Mouse (Mus musculus) kidney, embryonic 14.5 days (tissue): ENCODE measurements at regions not wholly inside any gene's neighbourhood (a gene's known extent, or its start where the extent isn't known, plus 50 kb on each side); places are given as distances from the start of the nearest gene placed in this dataset.

Experiments used
- ATAC-seq: fragments of 200-750 bp; cut with Nextera tagmentation; 2 replicates; pipeline ENCODE4 v1.8.0; 2017; ENCODE audit warnings: moderate number of reproducible peaks, mild to moderate bottlenecking, moderate TSS enrichment, moderate library complexity; ENCODE audit not compliant: low FRiP score, low TSS enrichment
- H3K27ac ChIP-seq: fragments of 300-500 bp; sonication (generic); 2 replicates; pipeline ENCODE4 v1.5.1; 2014; ENCODE audit warnings: low read depth, mild to moderate bottlenecking, low read length, moderate library complexity, mixed read lengths
- H3K27me3 ChIP-seq: fragments of 300-500 bp; sonication (generic); 2 replicates; pipeline ENCODE4 v1.6.1; 2014; ENCODE audit warnings: mild to moderate bottlenecking, low read length; ENCODE audit not compliant: control insufficient read depth, insufficient read depth
- H3K36me3 ChIP-seq: fragments of 300-500 bp; sonication (generic); 2 replicates; pipeline ENCODE4 v1.6.1; 2014; ENCODE audit warnings: low read length, mixed read lengths; ENCODE audit not compliant: control insufficient read depth, insufficient read depth
- H3K4me1 ChIP-seq: fragments of 300-500 bp; sonication (generic); 2 replicates; pipeline ENCODE4 v1.6.1; 2014; ENCODE audit warnings: low read length, mixed read lengths; ENCODE audit not compliant: control insufficient read depth, insufficient read depth
- H3K4me2 ChIP-seq: fragments of 300-500 bp; sonication (generic); replicated peaks from 2 replicates; pipeline ENCODE4 v1.6.1; 2014; ENCODE audit warnings: low read depth, mild to moderate bottlenecking, low read length
- H3K4me3 ChIP-seq: fragments of 300-500 bp; sonication (generic); 2 replicates; pipeline ENCODE4 v1.5.1; 2014; ENCODE audit warnings: mild to moderate bottlenecking, low read length
- H3K9ac ChIP-seq: fragments of 300-500 bp; sonication (generic); 2 replicates; pipeline ENCODE4 v1.6.1; 2014; ENCODE audit warnings: low read depth, mild to moderate bottlenecking, low read length, moderate library complexity
- H3K9me3 ChIP-seq: fragments of 300-500 bp; sonication (generic); 2 replicates; pipeline ENCODE4 v1.6.1; 2016; ENCODE audit warnings: low read length; ENCODE audit not compliant: control insufficient read depth
- WGBS: fragments of 180-500 bp; shearing (Covaris S2); extraction: QIAGEN DNeasy Blood & Tissue Kit; methylation state at CpG from one replicate; pipeline ENCODE4 v1.1.7; 2014; 5-methylcytosine and 5-hydroxymethylcytosine counted together

- H3K36me3 ChIP-seq: no peaks in the 10 kb centered on the region
- no peak overlapping the region for H3K9ac ChIP-seq
- no peak overlapping the region for H3K27ac ChIP-seq
- no peak overlapping the region for H3K4me3 ChIP-seq
- peaks cover 6% of the 10 kb centered on the region; the same call in 1 of the 2 replicates for H3K4me1 ChIP-seq
- peaks cover 5% of the 10 kb centered on the region; the same call in 1 of the 2 replicates for H3K9me3 ChIP-seq
- no peaks in the 10 kb centered on the region for H3K27me3 ChIP-seq
- 34% methylated on average over 13 of the region's 13 CpGs for WGBS
- ATAC-seq: no peak
- H3K4me2 ChIP-seq: no peak overlapping the region
Measured at GRCm38 (mm10) chr5:54178966-54179547, 180.8 kb downstream of the Stim2 start.

- Histone ChIP-seq H3K4me2 (no peak overlapping the region), H3K27ac (no peak overlapping the region), H3K27me3 (no peaks in the 10 kb centered on the region), H3K9me3 (no peaks in the 10 kb centered on the region), H3K9ac (no peak overlapping the region), H3K4me3 (no peak overlapping the region), H3K4me1 (peaks cover 6% of the 10 kb centered on the region; the same call in 1 of the 2 replicates), H3K36me3 (no peaks in the 10 kb centered on the region)
- ATAC-seq: no peak
- 64% methylated on average over 2 of the region's 2 CpGs for WGBS
Measured at GRCm38 (mm10) chr5:54180192-54180611, 181.9 kb downstream of the Stim2 start.

- no peaks in the 10 kb centered on the region for H3K27me3 ChIP-seq
- H3K36me3 ChIP-seq: no peaks in the 10 kb centered on the region
- H3K4me1 ChIP-seq: peaks cover 6% of the 10 kb centered on the region; the same call in 1 of the 2 replicates
- no peak overlapping the region for H3K27ac ChIP-seq
- H3K9me3 ChIP-seq: no peaks in the 10 kb centered on the region
- WGBS: 65% methylated on average over 10 of the region's 10 CpGs
- ATAC-seq: no peak
- H3K4me2 ChIP-seq: no peak overlapping the region; the same call in 1 of the 2 replicates
- H3K9ac ChIP-seq: no peak overlapping the region
- H3K4me3 ChIP-seq: no peak overlapping the region
Measured at GRCm38 (mm10) chr5:54180640-54181326, 182.5 kb downstream of the Stim2 start.

DNA sequence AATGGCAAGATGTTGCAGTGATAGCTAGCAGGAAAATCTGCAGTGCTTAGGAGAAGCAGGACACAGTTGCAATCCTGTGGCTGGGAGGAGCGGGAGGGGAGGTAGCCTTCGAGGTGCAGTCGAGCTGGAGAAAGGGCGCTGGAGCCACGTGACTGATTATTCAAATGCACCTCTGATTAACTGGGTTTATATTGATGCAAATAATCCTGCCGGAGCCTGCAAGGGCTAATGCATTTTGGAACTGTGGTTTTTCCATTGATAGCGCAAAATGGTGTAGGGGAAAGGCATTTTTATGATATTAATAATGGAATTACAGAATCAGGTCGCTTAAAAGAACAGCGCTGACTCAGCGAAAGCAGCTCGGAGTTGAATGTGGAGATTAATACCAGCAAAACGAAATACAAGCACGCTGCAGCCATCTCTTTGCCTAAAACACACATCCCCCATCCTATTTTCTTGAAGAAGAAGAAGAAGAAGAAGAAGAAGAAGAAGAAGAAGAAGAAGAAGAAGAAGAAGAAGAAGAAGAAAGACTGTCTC, 183.1 kb downstream of the Stim2 start:
- no peak overlapping the region for H3K27ac ChIP-seq
- no peak overlapping the region for H3K4me3 ChIP-seq
- no peaks in the 10 kb centered on the region for H3K9me3 ChIP-seq
- no peak for ATAC-seq
- no peak overlapping the region for H3K9ac ChIP-seq
- peak overlapping the region; percentile 11; the same call in 1 of the 2 replicates for H3K4me2 ChIP-seq
- peaks cover 6% of the 10 kb centered on the region; the same call in 1 of the 2 replicates for H3K4me1 ChIP-seq
- H3K27me3 ChIP-seq: no peaks in the 10 kb centered on the region
- no peaks in the 10 kb centered on the region for H3K36me3 ChIP-seq
- WGBS: 33% methylated on average over 13 of the region's 13 CpGs

DNA sequence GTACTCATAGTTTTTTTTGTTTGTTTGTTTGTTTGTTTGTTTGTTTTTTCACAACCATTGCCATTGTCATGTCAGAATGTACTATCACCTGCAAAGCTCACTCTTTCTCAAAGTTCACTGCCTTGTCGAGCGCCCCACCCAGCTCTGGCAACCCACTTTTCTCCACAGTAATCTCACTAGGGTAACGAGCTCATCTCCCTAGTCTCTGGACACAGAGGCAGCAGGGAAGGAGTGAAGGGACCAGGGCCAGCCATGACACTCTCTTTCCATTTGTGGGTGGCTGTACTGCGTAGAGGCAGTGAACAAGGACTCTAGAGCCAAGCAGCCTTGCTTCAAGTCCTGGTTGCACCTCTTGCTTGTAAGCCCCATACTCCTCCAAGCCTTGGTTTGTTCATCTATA, 184.5 kb downstream of the Stim2 start:
- no peaks in the 10 kb centered on the region for H3K27me3 ChIP-seq
- H3K9me3 ChIP-seq: no peaks in the 10 kb centered on the region
- no peak overlapping the region for H3K27ac ChIP-seq
- no peaks in the 10 kb centered on the region for H3K36me3 ChIP-seq
- ATAC-seq: no peak
- H3K4me3 ChIP-seq: no peak overlapping the region
- H3K4me1 ChIP-seq: peaks cover 6% of the 10 kb centered on the region; the same call in 1 of the 2 replicates
- WGBS: 92% methylated on average over 4 of the region's 4 CpGs
- no peak overlapping the region for H3K9ac ChIP-seq
- no peak overlapping the region for H3K4me2 ChIP-seq

- Histone ChIP-seq H3K4me2 (no peak overlapping the region), H3K9ac (no peak overlapping the region), H3K4me1 (no peaks in the 10 kb centered on the region), H3K27ac (no peak overlapping the region), H3K9me3 (no peaks in the 10 kb centered on the region), H3K36me3 (no peaks in the 10 kb centered on the region), H3K27me3 (no peaks in the 10 kb centered on the region), H3K4me3 (no peak overlapping the region)
- ATAC-seq: no peak
- WGBS: 57% methylated on average over 4 of the region's 4 CpGs
Measured at GRCm38 (mm10) chr5:54185662-54186061, 187.4 kb downstream of the Stim2 start.

DNA sequence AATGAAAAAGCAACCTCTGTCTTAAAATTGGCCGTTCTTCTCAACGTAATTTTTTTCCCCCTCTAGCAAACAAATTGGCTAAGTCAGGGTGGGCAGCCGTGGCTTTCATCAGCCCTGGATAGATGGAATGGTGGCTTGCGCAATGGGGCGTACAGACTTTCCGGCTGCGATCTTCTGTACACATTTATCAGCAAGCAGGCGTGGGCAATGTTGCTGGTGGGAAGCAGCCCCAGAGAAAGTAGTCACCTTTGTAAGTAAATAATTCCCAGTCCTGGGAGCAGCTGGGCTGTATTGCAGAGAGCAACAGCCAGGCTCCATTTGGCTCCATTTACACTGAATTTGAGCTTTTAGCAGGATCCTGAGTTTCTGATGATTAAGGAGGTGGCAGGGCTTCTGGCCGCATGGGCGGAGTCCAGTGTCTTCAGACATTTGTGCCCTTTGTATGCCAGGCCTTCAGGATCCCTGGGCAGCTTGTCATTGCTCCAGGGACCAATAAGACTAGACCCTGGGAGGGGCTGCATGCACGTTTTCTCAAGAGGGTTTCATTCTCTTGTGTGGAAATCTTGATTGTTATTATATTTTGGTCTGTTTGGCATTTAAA, 187.9 kb downstream of the Stim2 start:
- H3K4me2 ChIP-seq: no peak overlapping the region
- H3K27me3 ChIP-seq: no peaks in the 10 kb centered on the region
- 70% methylated on average over 11 of the region's 11 CpGs for WGBS
- no peaks in the 10 kb centered on the region for H3K36me3 ChIP-seq
- ATAC-seq: no peak
- no peaks in the 10 kb centered on the region for H3K9me3 ChIP-seq
- H3K4me1 ChIP-seq: no peaks in the 10 kb centered on the region
- H3K27ac ChIP-seq: no peak overlapping the region
- no peak overlapping the region for H3K4me3 ChIP-seq
- no peak overlapping the region for H3K9ac ChIP-seq

GRCm38 (mm10) chr5:54191688-54192087, 193.4 kb downstream of the Stim2 start:
- no peak overlapping the region for H3K27ac ChIP-seq
- no peak overlapping the region for H3K4me2 ChIP-seq
- no peaks in the 10 kb centered on the region for H3K27me3 ChIP-seq
- no peaks in the 10 kb centered on the region for H3K36me3 ChIP-seq
- H3K4me1 ChIP-seq: no peaks in the 10 kb centered on the region
- H3K9me3 ChIP-seq: no peaks in the 10 kb centered on the region
- ATAC-seq: no peak
- no peak overlapping the region for H3K9ac ChIP-seq
- 77% methylated on average over 4 of the region's 4 CpGs for WGBS
- H3K4me3 ChIP-seq: no peak overlapping the region

GRCm38 (mm10) chr5:54194846-54195245, 196.5 kb downstream of the Stim2 start:
- Histone ChIP-seq H3K4me3 (no peak overlapping the region), H3K9me3 (no peaks in the 10 kb centered on the region), H3K9ac (no peak overlapping the region), H3K36me3 (no peaks in the 10 kb centered on the region), H3K4me1 (0 out of 2 replicates have a peak, but pooled peaks cover 2% of the 10 kb centered on the region), H3K27me3 (no peaks in the 10 kb centered on the region), H3K4me2 (no peak overlapping the region), H3K27ac (no peak overlapping the region)
- 0 out of 2 replicates have a peak, but pooled peaks have one; percentile 29 for ATAC-seq
- WGBS: 56% methylated on average over 9 of the region's 9 CpGs
